Mouse (Mus musculus) cortical plate, adult 2 months (tissue): ENCODE data around the gene Zfp846.

Experiments
- CTCF ChIP-seq: fragments of 200-500 bp; IDR thresholded peaks from 2 replicates; pipeline ENCODE4 v1.5.1; 2011; ENCODE audit warnings: mild to moderate bottlenecking, control low read depth, low read length; ENCODE audit not compliant: insufficient read depth; ENCODE audit errors: extremely low read depth
- POLR2A ChIP-seq: fragments of 200-500 bp; IDR thresholded peaks from 2 replicates; pipeline ENCODE4 v1.6.1; 2011; ENCODE audit warnings: mild to moderate bottlenecking, low read length, control low read depth; ENCODE audit not compliant: insufficient read depth; ENCODE audit errors: extremely low read depth

DNA sequence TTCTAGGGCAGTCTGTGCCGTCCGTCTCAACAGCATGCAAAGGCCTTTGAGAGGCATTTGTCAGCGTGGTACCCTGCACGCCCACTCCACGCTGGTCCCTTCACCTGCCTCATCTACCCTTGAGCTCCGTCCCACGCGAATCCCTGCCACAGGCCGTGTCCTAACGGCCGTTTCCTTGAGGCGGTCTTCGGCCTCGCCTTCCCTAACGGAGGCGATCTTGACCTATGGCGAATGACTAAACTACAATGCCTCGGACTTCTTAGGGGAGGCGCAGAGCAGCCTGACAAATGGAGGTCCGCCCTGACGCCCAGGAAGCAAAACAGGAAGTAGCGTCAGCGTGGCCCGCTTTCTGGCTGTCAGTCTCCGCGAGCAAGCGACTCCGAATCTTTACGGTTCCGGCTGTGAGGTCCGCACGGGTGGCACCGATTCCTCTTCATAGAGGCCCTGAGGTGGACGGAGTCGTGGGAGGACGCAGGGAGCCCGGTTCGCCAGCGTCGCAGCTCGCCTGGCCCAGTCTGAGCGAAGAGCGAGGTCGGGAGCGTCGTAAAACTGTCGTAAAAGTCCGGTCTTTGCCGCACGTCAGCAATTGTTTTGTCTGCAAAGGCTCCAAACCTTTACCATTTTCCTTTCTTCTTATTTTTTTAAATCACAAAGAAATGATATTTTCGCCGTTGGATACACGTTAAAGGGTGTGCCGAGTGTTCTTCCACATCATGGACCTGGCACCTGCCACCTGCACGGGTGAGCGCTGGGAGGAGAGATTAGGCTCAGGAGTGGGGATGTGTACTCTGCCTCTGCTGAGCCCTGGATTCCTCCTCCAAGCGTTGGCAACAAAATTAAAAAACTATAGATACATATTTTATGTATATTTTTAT is 26.2 kb downstream of the Zfp846 start:
- TF ChIP-seq POLR2A (peak; percentile 75), CTCF (no peak)
